Mouse (Mus musculus) cerebellum, adult (tissue): ENCODE measurements around the gene Fry.
"Not testable (repeated sequence)": the region's sequence is repeated elsewhere in the genome, so short reads cannot be mapped to it uniquely, and the experiment has no call there.

Experiments
- ATAC-seq: cut with Nextera tagmentation; 2 replicates; pipeline ENCODE4 v1.9.2; 2017; ENCODE audit warnings: mild to moderate bottlenecking, moderate library complexity, mixed read lengths; ENCODE audit not compliant: insufficient number of reproducible peaks, low FRiP score, low TSS enrichment

Fry gene

DNA sequence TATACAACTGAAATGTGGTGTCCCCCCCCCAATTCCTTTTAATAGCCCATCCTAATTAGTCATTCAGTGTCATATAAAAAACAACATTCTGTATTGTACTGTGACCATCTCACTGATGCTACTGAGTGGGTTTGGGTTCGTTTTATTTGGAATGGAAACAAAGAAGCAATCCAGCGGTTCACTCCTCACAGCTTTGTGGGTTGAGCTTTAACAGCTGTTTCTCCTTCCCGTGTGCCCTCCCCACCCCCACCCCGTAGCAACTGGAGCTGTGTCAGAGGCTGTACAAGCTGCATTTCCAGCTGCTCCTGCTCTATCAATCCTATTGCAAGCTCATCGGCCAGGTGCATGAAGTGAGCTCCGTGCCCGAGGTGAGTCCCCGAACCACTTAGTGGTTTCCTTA is 372.4 kb downstream of the Fry start:
- ATAC-seq, result no peak

DNA sequence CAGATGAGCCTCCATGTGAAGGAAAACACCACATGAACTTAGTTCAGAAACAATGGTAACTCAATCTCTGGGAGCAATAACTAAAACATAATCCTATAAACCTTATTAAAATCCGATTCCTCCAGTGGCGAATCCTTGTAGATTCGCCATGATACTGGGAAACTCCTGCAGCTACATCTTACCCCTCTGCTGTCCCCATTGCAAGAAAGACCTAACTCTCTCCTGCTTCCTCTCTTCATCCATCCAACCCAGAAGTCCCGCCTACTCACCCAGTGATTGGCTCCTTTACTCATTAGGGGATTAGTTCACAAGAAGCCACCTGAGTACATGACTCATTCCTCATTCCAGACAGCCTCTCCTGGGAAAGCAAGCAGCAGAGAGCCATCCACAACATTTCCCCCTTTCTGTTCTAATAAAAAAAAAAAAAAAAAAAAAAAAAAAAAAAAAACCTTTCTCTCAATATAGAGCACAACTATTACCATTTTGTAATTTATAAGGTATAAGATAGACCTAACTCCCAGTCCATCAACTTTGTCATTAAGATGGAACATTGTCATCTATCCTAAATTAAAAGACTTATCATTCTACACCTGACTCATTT is 373.2 kb downstream of the Fry start:
- not testable (repeated sequence) for ATAC-seq

DNA sequence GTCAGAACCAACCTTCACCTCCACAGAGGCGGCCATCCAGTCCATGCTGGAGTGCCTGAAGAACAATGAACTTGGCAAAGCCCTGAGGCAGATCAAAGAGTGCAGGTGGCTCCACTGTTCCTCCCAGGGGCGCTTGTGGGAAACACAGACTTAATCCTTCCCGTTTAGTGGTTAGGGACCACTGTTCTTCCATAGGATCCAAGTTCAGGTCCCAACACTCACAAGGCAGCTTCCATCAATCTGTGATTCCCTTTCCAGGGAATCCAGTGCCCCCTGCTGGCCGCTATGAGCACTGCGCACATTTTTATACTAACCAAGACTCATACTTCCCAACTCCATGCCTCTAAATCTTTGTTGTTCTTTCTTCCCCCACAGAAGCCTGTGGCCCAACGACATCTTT is 377.3 kb downstream of the Fry start:
- ATAC-seq, result no peak

DNA sequence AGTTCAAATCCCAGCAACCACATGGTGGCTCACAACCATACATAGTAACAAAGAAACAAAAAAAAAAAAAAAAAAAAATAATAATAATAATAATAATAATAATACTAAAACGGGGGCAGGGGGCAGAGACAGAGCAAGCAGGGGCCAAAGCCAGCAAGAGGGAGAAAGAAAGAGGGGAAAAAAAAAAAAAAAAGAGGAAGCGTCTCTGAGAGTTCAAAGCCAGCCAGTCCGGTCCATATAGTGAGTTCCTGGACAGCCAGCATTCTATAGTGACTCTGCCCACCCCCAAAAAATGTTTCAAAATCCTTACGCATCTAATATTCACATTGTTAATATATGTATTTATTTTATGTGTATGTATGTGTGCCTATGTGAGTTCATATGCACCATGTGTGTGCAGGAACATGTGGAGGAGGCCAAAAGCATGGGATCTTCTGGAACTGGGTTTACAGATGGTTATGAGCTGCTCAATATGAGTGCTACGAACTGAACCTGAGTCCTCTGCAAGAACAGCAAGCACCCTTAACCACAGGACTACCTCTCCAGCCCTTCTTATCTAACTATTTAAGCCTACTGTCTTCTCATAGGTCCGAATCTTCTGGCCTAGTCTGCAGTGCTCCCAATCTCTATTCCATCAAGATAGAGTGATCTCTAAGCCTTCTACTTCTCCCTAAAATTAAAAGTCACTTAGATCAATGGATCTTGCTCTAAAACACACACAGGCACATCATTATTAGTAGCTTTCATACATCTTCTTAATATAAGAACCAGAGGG is 392.2 kb downstream of the Fry start:
- no peak for ATAC-seq

DNA sequence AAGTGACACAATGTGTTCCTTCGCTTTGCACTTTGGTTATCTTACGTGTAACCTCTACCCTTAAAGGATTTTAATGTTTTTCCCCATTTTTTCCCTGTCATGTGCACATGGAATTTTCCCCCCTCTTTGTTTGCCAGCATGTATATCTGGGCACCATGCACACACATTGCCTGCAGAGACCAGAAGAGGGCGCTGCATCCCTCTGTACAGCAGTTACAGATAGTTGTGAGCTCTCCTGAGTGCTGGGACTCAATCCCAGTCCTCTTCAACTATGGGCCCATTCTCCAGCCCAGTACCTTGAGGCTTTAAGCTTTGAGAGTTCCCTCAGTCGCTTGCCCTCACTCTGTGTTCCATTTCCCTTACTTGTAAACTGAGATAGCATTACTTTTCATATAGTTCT is 394.8 kb downstream of the Fry start:
- ATAC-seq, result no peak

DNA sequence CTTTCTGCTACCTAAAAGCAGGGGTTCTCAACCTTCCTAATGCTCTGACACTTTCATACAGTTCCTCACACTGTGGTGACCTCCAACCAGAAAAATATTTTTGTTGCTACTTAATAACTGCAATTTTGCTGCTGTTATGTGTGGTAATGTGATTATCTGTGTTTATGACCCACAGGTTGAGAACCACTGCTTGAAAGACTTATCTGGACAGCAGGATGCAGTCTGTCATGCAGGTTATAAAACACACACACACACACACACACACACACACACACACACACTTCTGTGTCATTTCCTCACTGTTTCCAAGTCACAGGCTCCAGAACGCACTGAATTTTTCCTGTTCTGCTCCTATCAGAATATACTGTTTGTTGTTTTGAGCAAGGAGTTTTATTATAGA is 395.6 kb downstream of the Fry start:
- ATAC-seq, result no peak

DNA sequence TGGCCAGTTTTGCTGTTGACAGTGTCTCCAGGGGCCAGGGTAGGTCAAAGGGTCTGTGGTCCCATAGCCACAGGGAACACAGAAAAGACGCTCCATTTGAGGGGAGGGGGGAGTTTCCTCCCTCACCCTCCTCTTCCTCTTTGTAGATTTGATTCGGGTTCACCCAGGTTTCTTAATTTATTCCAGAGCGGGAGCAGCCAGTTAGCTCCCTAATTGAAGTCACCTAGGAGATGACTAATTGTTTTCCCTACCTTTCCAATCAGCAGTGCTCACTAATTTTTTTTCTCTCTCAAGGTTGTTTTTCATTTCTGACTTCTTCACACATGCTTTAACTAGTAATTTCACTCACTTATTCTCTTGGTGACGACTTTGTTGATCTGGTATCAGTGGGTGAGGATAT is 399.6 kb downstream of the Fry start, which contains the start of gene Zar1l:
TSS of gene Zar1l (minus strand) at position 101 of the 400 bp plus-strand sequence.
- ATAC-seq, result no peak

DNA sequence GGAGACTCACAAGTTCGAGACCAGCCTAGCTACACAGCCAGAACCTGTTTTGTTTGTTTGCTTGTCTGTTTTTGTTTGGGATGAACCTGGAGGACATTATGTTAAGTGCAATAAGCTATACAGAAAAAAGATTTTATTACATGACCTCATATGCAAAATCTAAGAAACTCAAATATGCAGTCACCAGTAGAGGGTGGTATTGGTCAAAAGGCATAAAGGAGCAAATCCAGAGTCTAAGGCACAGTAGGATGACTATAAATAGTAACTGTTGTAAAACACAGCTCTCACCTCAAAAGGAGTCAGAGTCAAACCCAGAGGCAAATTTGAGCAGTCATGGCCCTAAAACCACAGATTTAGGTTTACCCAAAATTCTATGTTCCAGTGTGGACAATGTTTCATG is 401.1 kb downstream of the Fry start:
- ATAC-seq, result no peak

DNA sequence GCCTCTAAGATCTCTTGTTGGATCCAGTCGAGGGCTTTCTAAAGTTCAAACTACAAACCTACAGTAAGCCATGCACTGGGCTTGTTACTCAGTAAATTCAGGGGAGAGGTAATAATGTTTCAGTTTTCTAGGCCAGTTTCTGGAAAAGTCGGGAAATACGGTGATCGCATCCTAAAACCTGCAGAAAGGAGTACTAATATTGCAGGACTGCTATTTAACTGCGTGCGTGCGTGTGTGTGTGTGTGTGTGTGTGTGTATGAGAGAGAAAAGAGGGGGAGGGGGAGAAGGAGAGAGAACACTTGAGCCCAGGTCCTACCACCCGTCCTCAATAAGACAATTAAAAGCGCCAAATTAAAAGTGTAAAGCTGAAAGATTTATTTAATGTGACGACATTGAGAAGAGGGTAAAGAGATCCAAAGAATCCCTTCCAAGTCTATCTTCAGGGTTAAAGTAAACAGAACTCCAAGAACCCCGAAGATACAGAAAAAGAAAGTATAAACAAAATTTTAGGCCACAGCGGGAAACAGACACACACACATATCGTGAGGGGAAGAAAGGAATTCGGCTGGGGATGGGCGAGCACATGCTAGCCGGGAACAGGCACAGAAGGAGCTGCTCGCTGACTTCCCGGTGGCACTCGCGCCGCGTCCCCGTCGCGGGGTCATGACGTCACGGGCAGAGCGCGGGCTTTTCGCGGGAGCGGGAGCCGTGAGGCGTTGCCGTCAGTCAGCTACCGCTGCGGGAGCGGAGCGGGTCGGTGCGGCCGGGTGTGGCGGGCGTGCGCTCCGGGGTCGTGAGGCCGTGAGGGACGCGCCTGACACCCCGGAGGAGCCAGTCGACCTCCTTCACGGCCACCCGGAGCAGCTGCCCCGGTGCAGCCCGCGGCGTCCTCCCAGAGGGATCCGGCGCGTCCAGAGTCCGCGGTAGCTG is 403.8 kb downstream of the Fry start, which contains the start of gene Brca2:
TSS of gene Brca2 (plus strand) at position 694 of the 930 bp plus-strand sequence.
- peak; percentile 94 for ATAC-seq

DNA sequence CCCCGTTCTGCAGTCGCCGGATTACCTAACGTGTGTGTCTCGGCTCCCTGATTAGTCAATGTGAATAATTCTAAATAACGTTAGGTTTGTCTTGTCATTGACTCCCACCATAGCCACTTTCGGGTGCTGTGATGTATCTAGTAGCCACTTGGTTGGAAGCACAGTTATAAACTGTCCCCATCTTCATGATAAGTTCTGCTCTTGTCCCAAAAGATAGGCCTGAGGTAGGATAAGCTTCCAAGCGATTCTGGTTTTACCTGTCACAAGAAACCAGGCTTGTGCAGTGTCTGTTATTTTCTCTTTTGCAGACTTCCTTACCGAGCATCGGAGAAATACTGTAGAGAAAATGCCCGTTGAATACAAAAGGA is 404.4 kb downstream of the Fry start:
- no peak for ATAC-seq

DNA sequence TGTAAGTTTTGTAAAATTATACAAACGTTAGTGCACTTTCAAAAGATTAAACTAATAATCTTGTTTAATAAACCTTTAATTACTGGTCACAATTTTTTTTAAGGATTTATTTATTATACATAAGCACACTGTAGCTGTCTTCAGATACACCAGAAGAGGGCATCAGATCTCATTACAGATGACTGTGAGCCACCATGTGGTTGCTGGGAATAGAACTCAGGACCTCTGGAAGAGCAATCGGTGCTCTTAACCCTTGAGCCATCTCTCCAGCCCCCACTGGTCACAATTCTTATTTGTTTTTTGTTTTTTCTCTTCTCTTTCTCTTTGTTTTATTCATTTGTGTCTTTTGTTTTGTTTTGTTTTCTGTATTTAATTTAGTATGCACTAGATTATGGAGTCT is 406.8 kb downstream of the Fry start:
- ATAC-seq, result no peak

DNA sequence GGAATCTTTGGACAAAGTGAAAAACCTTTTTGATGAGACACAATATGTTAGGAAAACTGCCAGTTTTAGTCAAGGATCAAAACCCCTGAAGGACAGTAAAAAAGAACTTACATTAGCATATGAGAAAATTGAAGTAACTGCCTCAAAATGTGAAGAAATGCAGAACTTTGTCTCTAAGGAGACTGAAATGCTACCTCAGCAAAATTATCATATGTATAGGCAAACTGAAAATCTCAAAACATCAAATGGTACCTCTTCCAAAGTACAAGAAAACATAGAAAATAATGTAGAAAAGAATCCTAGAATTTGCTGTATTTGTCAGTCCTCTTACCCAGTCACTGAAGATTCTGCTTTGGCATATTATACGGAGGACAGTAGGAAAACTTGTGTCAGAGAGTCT is 422.9 kb downstream of the Fry start:
- no peak for ATAC-seq

DNA sequence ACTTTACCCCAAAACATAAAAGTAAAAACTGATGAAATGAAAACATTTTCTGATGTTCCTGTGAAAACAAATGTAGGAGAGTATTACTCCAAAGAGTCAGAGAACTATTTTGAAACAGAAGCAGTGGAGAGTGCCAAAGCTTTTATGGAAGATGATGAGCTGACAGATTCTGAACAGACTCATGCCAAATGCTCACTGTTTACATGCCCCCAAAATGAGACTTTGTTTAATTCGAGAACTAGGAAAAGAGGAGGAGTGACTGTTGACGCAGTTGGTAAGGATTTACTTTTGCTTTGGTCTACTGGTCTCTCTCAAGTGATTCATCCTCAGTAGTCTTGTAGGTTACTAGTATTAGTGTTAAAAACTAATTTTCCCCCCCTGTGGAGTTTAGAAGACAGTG is 424.7 kb downstream of the Fry start:
- ATAC-seq, result no peak
